Mouse (Mus musculus) liver, postnatal 0 days (tissue): ENCODE data around the gene Fbxo3.
"Not testable (repeated sequence)": the region's sequence is repeated elsewhere in the genome, so short reads cannot be mapped to it uniquely, and the experiment has no call there.

Source experiments
- CTCF ChIP-seq: sonication (generic); IDR thresholded peaks from 2 replicates; pipeline ENCODE4 v1.5.1; 2016; ENCODE audit warnings: antibody characterized with exemption, low read depth
- EP300 ChIP-seq: IDR thresholded peaks from 2 replicates; pipeline ENCODE4 v1.6.1; 2016; ENCODE audit warnings: antibody characterized with exemption, low read depth, mild to moderate bottlenecking

DNA sequence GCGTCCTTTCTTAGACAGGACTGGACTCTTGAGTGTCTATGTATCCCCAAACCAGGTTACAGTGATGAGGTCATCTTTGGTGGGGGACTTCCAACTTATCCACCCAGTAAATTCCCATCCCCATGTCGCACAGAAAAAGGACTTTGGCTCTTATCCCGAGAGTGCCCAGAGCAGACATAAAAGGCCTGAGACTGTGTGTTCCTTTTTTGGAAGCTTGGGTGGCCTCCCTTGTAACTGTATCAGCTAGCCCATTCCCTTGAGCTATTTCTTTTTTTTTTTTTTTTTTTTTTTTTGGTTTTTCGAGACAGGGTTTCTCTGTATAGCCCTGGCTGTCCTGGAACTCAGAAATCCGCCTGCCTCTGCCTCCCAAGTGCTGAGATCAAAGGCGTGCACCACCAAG lies 38.0 kb downstream of the Fbxo3 start, which contains the start of gene Gm10912:
- not testable (repeated sequence) for TF ChIP-seq CTCF, EP300
